Mouse (Mus musculus): ENCODE measurements around the gene Itgav.

The Itgav gene

GRCm38 (mm10) chr2:83723921-83724826 is at the start of gene Itgav:
TSS of gene Itgav (plus strand) at chr2:83724397.
- peak; percentile 88 for DNase-seq

GRCm38 (mm10) chr2:83674421-83674820 is 49.8 kb upstream of the Itgav start:
- DNase-seq = no peak

GRCm38 (mm10) chr2:83674896-83675295 is 49.3 kb upstream of the Itgav start:
- no peak for DNase-seq

- no peak for DNase-seq
These were observed 48.5 kb upstream of the Itgav start for GRCm38 (mm10) chr2:83675681-83676080.

GRCm38 (mm10) chr2:83676226-83676870 is 47.8 kb upstream of the Itgav start:
- DNase-seq = no peak

- DNase-seq = no peak
These were observed 42.9 kb upstream of the Itgav start for GRCm38 (mm10) chr2:83681332-83681731.

GRCm38 (mm10) chr2:83681785-83682184 is 42.4 kb upstream of the Itgav start:
- DNase-seq = no peak

GRCm38 (mm10) chr2:83682282-83682681 is 41.9 kb upstream of the Itgav start:
- no peak for DNase-seq

- DNase-seq = no peak
These were observed 40.3 kb upstream of the Itgav start for GRCm38 (mm10) chr2:83683731-83684519.

- DNase-seq = no peak
These were observed 39.5 kb upstream of the Itgav start for GRCm38 (mm10) chr2:83684691-83685090.

GRCm38 (mm10) chr2:83690372-83690771 is 33.8 kb upstream of the Itgav start:
- no peak for DNase-seq

GRCm38 (mm10) chr2:83692651-83693545 is 31.3 kb upstream of the Itgav start:
- no peak for DNase-seq

- no peak for DNase-seq
These were observed 30.1 kb upstream of the Itgav start for GRCm38 (mm10) chr2:83694061-83694460.

GRCm38 (mm10) chr2:83695345-83696247 is 28.6 kb upstream of the Itgav start:
- no peak for DNase-seq

- no peak for DNase-seq
These were observed 25.7 kb upstream of the Itgav start for GRCm38 (mm10) chr2:83698484-83698883.

- DNase-seq = no peak
These were observed 24.9 kb upstream of the Itgav start for GRCm38 (mm10) chr2:83699324-83699723.

GRCm38 (mm10) chr2:83700667-83701066 is 23.5 kb upstream of the Itgav start:
- no peak for DNase-seq

- DNase-seq = no peak
These were observed 21.8 kb upstream of the Itgav start for GRCm38 (mm10) chr2:83702411-83702810.

GRCm38 (mm10) chr2:83705580-83706158 is 18.5 kb upstream of the Itgav start:
- no peak for DNase-seq

- DNase-seq = no peak
These were observed 14.2 kb upstream of the Itgav start for GRCm38 (mm10) chr2:83709896-83710524.

Data from right cerebral cortex, postnatal 25 days (tissue).